Mouse (Mus musculus): Measurements from ENCODE around the gene Ptpn5.

- TF ChIP-seq POLR2A (IDR thresholded peaks at IDR 0.05; ENCODE audit: borderline replicate concordance, low read depth, low read length) (no peak), CTCF (IDR thresholded peaks at IDR 0.05; ENCODE audit: low read depth, low read length) (no peak)
Observed at GRCm38 (mm10) chr7:47066942-47067341, 66.5 kb downstream of the Ptpn5 start.
